Mouse (Mus musculus): ENCODE measurements at regions not wholly inside any gene's neighbourhood (a gene's known extent, or its start where the extent isn't known, plus 50 kb on each side); places are given as distances from the start of the nearest gene placed in this dataset.

GRCm38 (mm10) chr10:68842023-68842735 is 118.7 kb downstream of the Tmem26 start:
- peak; percentile 55 for DNase-seq

DNA sequence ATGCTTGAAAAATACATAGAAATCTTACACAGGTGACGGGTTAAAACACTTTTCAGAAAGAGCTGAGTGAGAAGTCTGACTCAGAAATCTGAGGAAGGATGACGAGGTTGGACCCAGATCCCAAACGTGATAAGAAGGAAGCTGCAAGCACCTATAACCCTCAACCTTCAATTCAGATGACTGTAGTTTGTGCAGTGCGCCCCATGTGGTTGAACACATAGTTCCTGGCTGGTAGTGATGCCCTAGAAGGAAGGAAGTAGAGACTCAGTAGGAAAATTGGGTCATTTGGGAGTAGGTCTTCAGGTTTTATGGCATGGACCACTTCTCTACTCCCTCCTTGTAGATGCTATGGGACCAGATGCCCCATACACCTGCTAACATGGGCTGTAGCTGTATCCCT is 120.6 kb downstream of the Tmem26 start:
- DNase-seq = no peak

DNA sequence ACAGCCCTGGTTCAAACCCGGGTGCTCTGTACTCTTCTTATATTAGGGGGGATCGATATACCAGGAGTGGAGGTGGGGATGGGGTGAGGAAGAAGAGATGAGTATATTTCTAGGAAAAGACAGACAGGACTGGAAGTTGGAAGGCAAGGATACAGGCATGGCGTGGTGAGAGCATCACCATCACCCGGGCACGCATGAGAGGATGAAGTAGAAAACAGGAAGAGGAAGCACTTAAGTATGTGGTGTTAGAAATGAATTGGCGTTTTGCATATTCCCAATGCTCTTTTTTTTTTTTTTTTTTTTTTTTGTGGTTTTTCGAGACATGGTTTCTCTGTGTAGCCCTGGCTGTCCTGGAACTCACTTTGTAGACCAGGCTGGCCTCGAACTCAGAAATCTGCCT is 121.2 kb downstream of the Tmem26 start:
- DNase-seq = no peak

GRCm38 (mm10) chr10:68851153-68851552 is 127.7 kb downstream of the Tmem26 start:
- no peak for DNase-seq

GRCm38 (mm10) chr10:68855934-68856891 is 132.8 kb downstream of the Tmem26 start:
- DNase-seq = no peak

DNA sequence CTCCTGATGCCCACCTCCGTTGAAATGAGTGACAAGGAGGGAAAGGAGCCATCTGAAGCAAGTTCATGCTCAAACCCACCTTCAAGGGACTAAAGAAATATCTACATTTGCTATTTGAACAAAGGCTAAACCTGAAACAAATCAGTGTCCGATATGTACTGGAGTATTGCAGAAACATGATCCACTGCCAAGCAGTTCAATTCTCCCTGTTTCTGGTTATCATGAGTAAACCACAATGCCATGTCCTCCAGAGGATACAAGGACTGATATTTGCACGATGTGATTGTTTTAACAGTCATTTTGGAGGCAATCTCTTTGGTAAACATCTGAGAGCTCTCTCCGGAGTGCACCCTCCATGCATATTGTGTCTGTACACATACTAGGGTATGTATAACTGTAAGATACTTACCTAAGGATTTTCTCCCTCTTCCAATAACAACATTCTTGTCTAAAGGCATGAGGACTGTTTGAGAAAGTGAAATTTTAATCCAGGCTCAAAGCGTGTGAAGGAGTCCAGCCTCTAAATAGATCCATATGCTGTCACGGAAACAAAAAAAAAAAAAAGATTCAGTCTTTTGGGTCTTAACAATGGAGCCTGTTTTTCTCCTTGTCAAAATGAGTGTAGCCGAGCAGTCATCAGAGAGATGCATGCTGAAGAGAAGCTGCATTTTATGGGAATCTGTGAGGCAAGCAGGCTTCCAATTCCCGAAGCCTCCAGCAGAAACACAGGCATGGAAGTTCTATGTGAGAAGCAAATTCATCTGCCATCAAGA is 141.3 kb downstream of the Tmem26 start:
- DNase-seq = no peak

GRCm38 (mm10) chr10:68865776-68866175 is 142.3 kb downstream of the Tmem26 start:
- DNase-seq = no peak

- no peak for DNase-seq
These were observed 143.9 kb downstream of the Tmem26 start for GRCm38 (mm10) chr10:68867361-68867760.

- DNase-seq = no peak
These were observed 148.7 kb downstream of the Tmem26 start for GRCm38 (mm10) chr10:68872102-68872501.

GRCm38 (mm10) chr10:68875641-68876040 is 152.2 kb downstream of the Tmem26 start:
- DNase-seq = no peak

DNA sequence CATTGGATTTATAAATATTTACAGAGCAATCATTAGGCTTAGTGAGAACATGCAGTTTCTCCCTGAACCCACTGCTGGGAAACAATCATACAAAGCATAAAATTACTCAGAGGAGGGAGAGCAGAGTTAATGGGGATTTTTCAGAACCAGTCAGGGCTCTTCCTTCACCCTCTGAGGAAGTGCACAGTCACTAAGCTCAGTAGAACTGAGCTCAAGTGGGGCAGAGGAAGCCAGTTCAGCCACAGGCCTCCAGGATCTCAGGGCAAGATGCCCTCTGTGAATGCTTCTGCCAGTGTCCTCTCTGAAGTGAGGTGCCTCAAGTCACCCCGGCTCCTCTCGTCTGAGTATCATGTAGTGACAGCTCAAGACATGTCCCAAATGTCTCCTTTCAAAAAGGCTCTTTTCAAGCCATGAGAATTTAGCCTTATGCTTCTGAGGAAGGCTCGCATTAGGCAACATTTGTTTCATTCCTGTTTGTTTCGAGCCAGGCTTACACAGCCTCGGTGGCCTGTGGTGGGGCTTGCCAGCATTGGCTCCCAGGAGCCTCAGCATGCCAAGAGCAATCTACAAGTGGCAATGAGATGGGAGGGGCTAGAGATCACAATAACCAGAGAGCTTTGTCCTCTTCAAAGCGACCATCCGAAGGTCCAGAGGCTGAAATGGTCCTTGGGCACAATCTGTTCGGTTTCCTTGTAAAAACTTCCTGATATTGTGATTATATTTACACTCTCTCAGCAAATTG is 169.8 kb downstream of the Tmem26 start:
- no peak for DNase-seq

DNA sequence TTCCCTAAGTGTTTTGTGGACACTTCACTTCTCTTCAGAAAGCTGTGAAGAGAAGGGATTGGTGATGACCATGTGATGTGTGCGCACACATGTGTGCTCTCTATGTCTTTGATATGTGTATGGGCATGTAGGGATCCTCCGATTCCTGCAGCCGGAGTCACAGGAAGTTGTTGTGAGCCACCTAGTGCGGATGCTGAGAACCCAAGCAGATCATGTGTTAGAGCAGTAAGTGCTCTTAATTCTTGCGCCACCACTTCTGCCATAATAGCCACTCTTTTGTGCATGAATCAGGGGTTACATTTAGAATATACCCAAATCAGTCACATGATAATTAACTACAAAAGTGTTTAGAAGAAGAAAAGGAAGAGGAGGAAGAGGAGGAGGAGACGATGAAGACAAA is 170.7 kb downstream of the Tmem26 start:
- no peak for DNase-seq

DNA sequence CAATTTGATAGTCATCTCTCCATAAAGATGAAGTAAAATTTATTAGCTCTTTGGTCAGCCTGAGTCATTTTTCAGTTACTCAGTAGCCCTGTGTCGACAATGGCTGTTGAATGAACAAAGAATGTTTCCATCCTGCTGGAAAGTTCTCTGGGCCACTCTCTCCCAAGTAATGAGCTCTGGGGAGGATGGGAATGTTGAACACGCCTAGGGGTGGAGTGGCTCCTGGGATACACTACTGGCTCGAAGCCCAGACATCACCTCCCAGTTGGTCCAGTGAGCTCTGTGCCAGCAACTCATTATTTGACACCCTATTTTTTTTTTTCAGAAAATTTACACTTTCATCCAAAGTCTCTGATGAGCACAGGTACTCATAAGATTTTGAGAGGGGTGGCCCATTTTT is 174.1 kb downstream of the Tmem26 start:
- peak; percentile 52 for DNase-seq

GRCm38 (mm10) chr10:68901168-68901567 is 177.7 kb downstream of the Tmem26 start:
- no peak for DNase-seq

GRCm38 (mm10) chr10:68902670-68903069 is 179.2 kb downstream of the Tmem26 start:
- DNase-seq = peak; percentile 72

DNA sequence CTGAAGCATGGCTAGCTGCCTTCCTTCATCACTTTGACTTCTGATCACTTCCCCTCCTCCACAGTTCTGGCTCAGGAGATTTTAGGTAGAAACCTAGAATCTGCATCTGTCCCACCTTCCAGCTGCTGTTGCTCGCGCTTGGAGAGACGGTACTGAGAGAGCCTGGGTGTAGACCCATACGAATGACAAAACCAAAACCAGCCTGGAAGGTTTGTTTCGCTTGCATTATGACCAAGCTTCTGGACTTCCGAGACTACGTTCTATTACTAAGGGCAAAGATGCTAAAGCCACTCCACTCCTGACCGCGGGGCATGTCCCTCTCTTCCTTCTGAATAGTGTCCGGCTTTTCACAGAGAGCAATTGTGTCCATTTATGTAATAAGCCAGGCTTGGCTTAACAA is 180.9 kb downstream of the Tmem26 start:
- DNase-seq = no peak

DNA sequence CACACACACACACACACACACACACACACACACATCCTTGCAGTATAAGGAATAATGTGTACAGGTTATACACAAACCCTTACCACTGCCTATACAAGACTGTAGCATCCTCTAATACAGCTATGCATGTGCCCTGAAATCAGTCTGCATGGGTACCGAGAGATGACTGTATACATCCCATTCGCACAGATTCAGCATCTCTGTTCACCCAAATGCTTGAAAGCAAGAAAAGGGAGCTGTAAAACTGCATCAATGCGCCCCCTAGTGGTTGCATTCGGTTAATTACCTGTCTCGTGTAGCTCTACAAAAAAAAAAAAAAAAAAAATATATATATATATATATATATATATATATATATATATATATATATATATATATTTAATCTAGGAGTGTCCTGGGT is 184.8 kb downstream of the Tmem26 start:
- DNase-seq = peak; percentile 74

- DNase-seq = no peak
These were observed 185.6 kb downstream of the Tmem26 start for GRCm38 (mm10) chr10:68909018-68909417.

DNA sequence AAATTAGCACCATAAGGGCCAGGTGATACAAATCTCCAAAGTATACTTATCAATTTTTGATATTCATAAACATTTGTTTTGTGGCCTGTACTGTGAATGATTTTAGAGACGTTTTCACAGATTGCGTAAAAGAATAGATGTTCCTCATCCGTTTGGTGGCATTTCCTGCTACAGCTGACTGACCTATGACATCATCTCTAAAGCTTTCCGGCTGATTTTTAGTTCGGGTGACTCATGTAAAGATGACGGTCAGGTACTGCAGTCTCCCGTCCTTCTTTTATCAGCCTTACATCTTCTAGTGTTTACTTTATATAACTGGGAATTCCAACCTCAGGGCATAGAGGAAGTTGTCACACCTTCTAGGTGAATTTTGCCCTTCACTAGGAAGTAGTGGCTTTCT is 192.7 kb downstream of the Tmem26 start:
- DNase-seq = no peak

DNA sequence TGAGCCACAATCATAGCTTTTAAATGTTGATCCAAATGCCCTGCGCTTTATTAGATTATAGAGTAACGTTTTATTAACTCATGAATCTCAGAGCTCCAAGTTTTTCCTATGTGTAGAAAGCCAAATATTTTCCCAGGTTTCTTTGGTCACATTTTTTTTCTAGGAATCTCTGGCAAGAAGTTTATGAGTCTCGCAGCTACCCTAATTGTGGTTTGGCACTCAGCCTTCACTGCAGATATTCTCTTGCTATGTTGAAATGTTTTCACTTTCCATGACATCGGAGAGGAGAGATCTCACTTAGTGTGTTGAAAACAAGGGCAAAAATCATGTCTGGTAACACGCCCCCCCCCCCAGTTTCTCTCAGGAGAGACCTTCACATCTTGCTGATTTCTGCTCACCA is 212.4 kb downstream of the Tmem26 start:
- DNase-seq = peak; percentile 17

- DNase-seq = no peak
These were observed 208.0 kb upstream of the Rhobtb1 start for GRCm38 (mm10) chr10:68943239-68943638.

DNA sequence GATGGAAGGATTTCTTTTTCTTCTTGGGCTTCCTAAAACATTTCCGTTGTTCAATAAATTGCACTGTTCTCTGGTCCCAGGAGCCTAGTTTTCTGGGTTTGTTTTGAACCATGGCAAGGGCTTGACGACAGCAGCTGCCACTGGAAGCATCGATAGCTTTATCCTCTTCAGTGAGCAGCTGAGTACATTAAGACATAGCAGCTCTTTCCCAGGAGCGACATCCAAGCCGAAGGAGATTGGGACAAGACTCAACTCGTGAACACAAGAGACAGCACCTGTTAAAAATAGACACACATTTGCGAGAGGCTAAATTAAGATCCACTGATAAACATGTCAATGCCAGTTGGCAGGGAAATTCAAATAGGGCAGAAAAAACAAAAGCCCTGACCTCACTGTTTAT is 194.7 kb upstream of the Rhobtb1 start:
- DNase-seq = no peak

DNA sequence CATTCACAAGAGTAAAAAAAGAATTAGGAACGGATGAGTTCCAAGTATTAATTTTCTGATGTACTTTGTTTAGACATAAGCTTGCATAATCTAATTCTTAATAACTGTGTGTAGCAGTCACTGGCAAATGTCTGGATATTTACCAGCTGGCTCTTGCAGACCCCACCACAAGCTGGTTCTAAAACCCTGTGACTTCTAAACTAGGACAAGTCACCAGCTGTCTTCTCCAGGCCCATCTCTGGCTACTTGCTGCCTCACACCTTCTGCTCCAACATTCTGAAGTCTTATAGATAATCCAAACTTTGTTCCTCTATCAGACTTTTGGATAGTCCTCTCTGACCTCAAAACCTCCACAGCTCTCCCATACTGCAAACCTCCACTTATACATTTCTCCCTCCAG is 189.9 kb upstream of the Rhobtb1 start:
- no peak for DNase-seq
